In the genomic region with DNA sequence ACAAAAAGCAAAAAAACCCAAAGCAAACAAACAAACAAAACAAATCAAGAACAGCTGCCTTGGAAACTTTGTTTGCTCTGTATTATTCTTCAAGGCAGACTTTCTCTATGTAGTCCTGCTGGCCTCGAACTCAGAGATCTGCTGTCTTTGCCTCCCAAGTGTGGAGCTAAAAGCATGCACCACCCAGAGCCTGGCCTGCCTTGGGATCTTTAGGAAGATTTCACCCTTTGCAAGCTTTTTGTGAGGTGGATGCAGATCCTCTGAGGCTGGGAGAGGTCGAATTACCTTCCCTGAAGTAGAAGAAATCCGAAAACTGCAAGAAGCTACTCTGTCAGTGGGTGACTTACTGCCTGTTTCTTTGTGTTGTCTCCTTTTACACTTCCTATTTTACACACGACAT, we compare ENCODE assay signal across 16 mouse cellular contexts. TPM values are rescaled to one million over a fixed set of nuclear protein-coding genes. Genes with fewer than 3 reads are reported as not detected.
DNase-seq lines count a peak whose midpoint lies in the region; ATAC-seq and TF ChIP-seq lines count a peak whose summit lies in the region.
"Had no signal": no experiment of that assay in that cellular context is flagged by ENCODE, and none has a peak within 500 bp of the region (broad histone marks: within the 10 kb centered on the region; RNA-seq: fewer than 3 reads in every experiment).

No protein-coding gene starts in this region.

- DNase-seq in hindbrain, embryonic 14.5 days (ENCODE audit: low spot score) = no peak
- no peak for DNase-seq in lung, adult 18-20 months
- peak; percentile 18 for DNase-seq in R1 (ENCODE audit: low read depth, low spot score)
- no peak for DNase-seq in frontal cortex, postnatal 36 days (ENCODE audit: low spot score in 2 of 2)
- DNase-seq: adrenal gland, postnatal 14 days; cerebellum, adult 18-20 months; cerebellum, postnatal 36 days; kidney, postnatal 14 days; thymus, adult 2 months had no signal

- no peak for TF ChIP-seq POLR2A in myocyte (IDR thresholded peaks at IDR 0.05; ENCODE audit: insufficient read length, low read depth)

- H3K27me3 ChIP-seq in hindbrain, embryonic 14.5 days (ENCODE audit: control insufficient read depth, insufficient read depth, low read length) = no peaks in the 10 kb centered on the region
- no peaks in the 10 kb centered on the region for H3K27me3 ChIP-seq in hindbrain, embryonic 12.5 days
- H3K27me3 ChIP-seq in lung, embryonic 15.5 days = no peaks in the 10 kb centered on the region
- H3K27me3 ChIP-seq in myocyte (ENCODE audit: control insufficient read depth, insufficient read depth, insufficient read length) = no peaks in the 10 kb centered on the region
- H3K27me3 ChIP-seq: forebrain, embryonic 13.5 days; limb, embryonic 15.5 days; midbrain, embryonic 13.5 days had no signal

- no peak overlapping the region for H3ac ChIP-seq in myocyte (ENCODE audit: control insufficient read depth, insufficient read length)

- no peaks in the 10 kb centered on the region for H3K9me3 ChIP-seq in hindbrain, embryonic 14.5 days (ENCODE audit: control insufficient read depth, low read length)
- H3K9me3 ChIP-seq in hindbrain, embryonic 12.5 days (replicated peaks) = no peaks in the 10 kb centered on the region
- no peaks in the 10 kb centered on the region for H3K9me3 ChIP-seq in lung, embryonic 15.5 days
- H3K9me3 ChIP-seq: forebrain, embryonic 13.5 days; hindbrain, embryonic 10.5 days; limb, embryonic 15.5 days; midbrain, embryonic 13.5 days had no signal

- no peak overlapping the region for H3K9ac ChIP-seq in hindbrain, embryonic 14.5 days
- no peak overlapping the region for H3K9ac ChIP-seq in hindbrain, embryonic 12.5 days
- no peak overlapping the region for H3K9ac ChIP-seq in lung, embryonic 15.5 days
- H3K9ac ChIP-seq: forebrain, embryonic 13.5 days; limb, embryonic 15.5 days; midbrain, embryonic 13.5 days had no signal

- H3K79me2 ChIP-seq in myocyte (ENCODE audit: control insufficient read depth, insufficient read depth) = no peaks in the 10 kb centered on the region

- WGBS in hindbrain, embryonic 14.5 days = 53% methylated on average over 4 of the region's 4 CpGs
- 45% methylated on average over 4 of the region's 4 CpGs for WGBS in hindbrain, embryonic 12.5 days
- 36% methylated on average over 4 of the region's 4 CpGs for WGBS in lung, embryonic 15.5 days

- no peaks in the 10 kb centered on the region for H3K4me1 ChIP-seq in hindbrain, embryonic 14.5 days (replicated peaks; ENCODE audit: control insufficient read depth, insufficient read depth, low read length)
- H3K4me1 ChIP-seq in hindbrain, embryonic 12.5 days = no peaks in the 10 kb centered on the region
- H3K4me1 ChIP-seq in lung, embryonic 15.5 days = no peaks in the 10 kb centered on the region
- H3K4me1 ChIP-seq: forebrain, embryonic 13.5 days; hindbrain, embryonic 10.5 days; limb, embryonic 15.5 days; midbrain, embryonic 13.5 days had no signal

- H3K27ac ChIP-seq in hindbrain, embryonic 14.5 days = no peak overlapping the region
- H3K27ac ChIP-seq in hindbrain, embryonic 12.5 days = no peak overlapping the region
- no peak overlapping the region for H3K27ac ChIP-seq in lung, embryonic 15.5 days
- H3K27ac ChIP-seq: forebrain, embryonic 13.5 days; hindbrain, embryonic 10.5 days; limb, embryonic 15.5 days; midbrain, embryonic 13.5 days had no signal

- 0 out of 2 replicates have a peak overlapping the region, but pooled peaks have one; percentile 4 for H3K4me2 ChIP-seq in hindbrain, embryonic 14.5 days (replicated peaks)
- H3K4me2 ChIP-seq in hindbrain, embryonic 12.5 days (replicated peaks) = no peak overlapping the region
- H3K4me2 ChIP-seq in lung, embryonic 15.5 days = peak overlapping the region; percentile 51; the same call in 1 of the 2 replicates
- H3K4me2 ChIP-seq in myocyte (ENCODE audit: low read depth) = peak overlapping the region; percentile 66
- H3K4me2 ChIP-seq: midbrain, embryonic 13.5 days had no signal

- no peak for ATAC-seq in hindbrain, embryonic 14.5 days (ENCODE audit: low FRiP score)
- ATAC-seq in hindbrain, embryonic 12.5 days (ENCODE audit: low FRiP score) = no peak
- no peak for ATAC-seq in lung, embryonic 15.5 days (ENCODE audit: borderline replicate concordance, extremely low read depth, low FRiP score, low TSS enrichment)
- ATAC-seq: forebrain, embryonic 13.5 days; midbrain, embryonic 13.5 days had no signal

- no peak overlapping the region for H3K4me3 ChIP-seq in hindbrain, embryonic 14.5 days (replicated peaks; ENCODE audit: low read length)
- H3K4me3 ChIP-seq in hindbrain, embryonic 12.5 days = no peak overlapping the region
- H3K4me3 ChIP-seq in lung, embryonic 15.5 days = no peak overlapping the region
- H3K4me3 ChIP-seq in myocyte = peak overlapping the region; percentile 8
- H3K4me3 ChIP-seq: forebrain, embryonic 13.5 days; hindbrain, embryonic 10.5 days; midbrain, embryonic 13.5 days had no signal

- H3K36me3 ChIP-seq in hindbrain, embryonic 14.5 days (replicated peaks; ENCODE audit: control insufficient read depth, insufficient read depth) = no peaks in the 10 kb centered on the region
- no peaks in the 10 kb centered on the region for H3K36me3 ChIP-seq in hindbrain, embryonic 12.5 days
- no peaks in the 10 kb centered on the region for H3K36me3 ChIP-seq in lung, embryonic 15.5 days
- no peaks in the 10 kb centered on the region for H3K36me3 ChIP-seq in myocyte (ENCODE audit: control insufficient read depth, insufficient read depth)
- H3K36me3 ChIP-seq: hindbrain, embryonic 10.5 days; limb, embryonic 15.5 days; midbrain, embryonic 13.5 days had no signal

TF ChIP-seq in myocyte, 11 proteins besides CTCF, POLR2A, EP300 and RAD21:
- TF ChIP-seq CEBPB (IDR thresholded peaks at IDR 0.05; ENCODE audit: insufficient read depth, poor library complexity, severe bottlenecking) (no peak), REST (IDR thresholded peaks at IDR 0.05; ENCODE audit: insufficient read depth, insufficient read length) (no peak), TCF12 (IDR thresholded peaks at IDR 0.05; ENCODE audit: insufficient read depth, poor library complexity, severe bottlenecking) (no peak), POLR2AphosphoS2 (IDR thresholded peaks at IDR 0.05; ENCODE audit: insufficient read length, low read depth) (no peak), MAX (IDR thresholded peaks at IDR 0.05; ENCODE audit: low read depth) (no peak), MYOD1 (IDR thresholded peaks at IDR 0.05; ENCODE audit: control insufficient read depth in 1 of 3, insufficient read length in 2 of 3, low read depth in 2 of 3) (no peak), TCF3 (IDR thresholded peaks at IDR 0.05; ENCODE audit: insufficient read length, low read depth) (no peak)

RNA-seq across cellular contexts. Expression of gene Vps45, which starts 6.9 kb away (rescaled TPM):
- 44.8 and 46.8 TPM in 2 replicates for polyA plus RNA-seq in hindbrain, embryonic 14.5 days (2014; fragmentation: Nextera tagmentation; extraction: Ambion mirVana)
- polyA plus RNA-seq in hindbrain, embryonic 12.5 days (2016; fragmentation: Nextera tagmentation; extraction: Ambion mirVana) = 45.4 and 48.3 TPM in 2 replicates
- 32.2 and 33.4 TPM in 2 replicates for polyA plus RNA-seq in lung, embryonic 15.5 days (2015; fragmentation: Nextera tagmentation; extraction: Ambion mirVana)
- 22.0 TPM for polyA plus RNA-seq in myocyte (2012; fragmentation: generic; extraction: Trizol)

RNA-seq across cellular contexts. Expression of gene Otud7b, which starts 39.2 kb away (rescaled TPM):
- 7.1 and 7.9 TPM in 2 replicates for polyA plus RNA-seq in hindbrain, embryonic 14.5 days (2014; fragmentation: Nextera tagmentation; extraction: Ambion mirVana)
- 17.3 and 18.2 TPM in 2 replicates for polyA plus RNA-seq in hindbrain, embryonic 12.5 days (2016; fragmentation: Nextera tagmentation; extraction: Ambion mirVana)
- polyA plus RNA-seq in lung, embryonic 15.5 days (2015; fragmentation: Nextera tagmentation; extraction: Ambion mirVana) = 22.0 and 22.9 TPM in 2 replicates
- 16.4 TPM for polyA plus RNA-seq in myocyte (2012; fragmentation: generic; extraction: Trizol)
